Mouse (Mus musculus) cerebellum, adult 2 months (tissue): ENCODE results near the gene Cse1l. TPM values are rescaled to one million over a fixed set of nuclear protein-coding genes. Genes with fewer than 3 reads are reported as not detected.

Source experiments
- DNase-seq, 2 experiments: peaks; one replicate each; pipeline ENCODE4 v3.0.0; 2021
- H3K27ac ChIP-seq: fragments of 200-500 bp; 2 replicates; pipeline ENCODE4 v1.5.1; 2012; ENCODE audit warnings: low read length, control low read depth, inconsistent platforms; ENCODE audit not compliant: insufficient read depth
- H3K27me3 ChIP-seq: fragments of 200-500 bp; 2 replicates; pipeline ENCODE4 v1.6.1; 2012; ENCODE audit warnings: inconsistent platforms, mild to moderate bottlenecking, low read length, moderate library complexity; ENCODE audit not compliant: control insufficient read depth, insufficient read depth
- H3K4me1 ChIP-seq: fragments of 200-500 bp; 2 replicates; pipeline ENCODE4 v1.6.1; 2011; ENCODE audit warnings: low read length; ENCODE audit not compliant: control insufficient read depth, insufficient read depth
- H3K4me3 ChIP-seq: fragments of 200-500 bp; replicated peaks from 2 replicates; pipeline ENCODE3; 2011; ENCODE audit warnings: mild to moderate bottlenecking, low read depth, low read length, control low read depth; ENCODE audit not compliant: insufficient read depth
- CTCF ChIP-seq: fragments of 200-500 bp; IDR thresholded peaks from 2 replicates; pipeline ENCODE4 v1.5.1; 2011; ENCODE audit warnings: low read depth, mild to moderate bottlenecking, control low read depth, low read length, moderate library complexity, borderline replicate concordance; ENCODE audit not compliant: insufficient read depth
- POLR2A ChIP-seq: fragments of 200-500 bp; IDR thresholded peaks from 2 replicates; pipeline ENCODE4 v1.6.1; 2011; ENCODE audit warnings: low read length, control low read depth, borderline replicate concordance; ENCODE audit not compliant: insufficient read depth
- WGBS: fragments of 180-500 bp; shearing (Covaris S2); methylation state at CpG from one replicate; pipeline ENCODE4 v1.1.7; 2018; 5-methylcytosine and 5-hydroxymethylcytosine counted together
- polyA plus RNA-seq: library from polyadenylated mRNA; depleted of rRNA; stranded (reverse); fragments of >200 nt; gene quantifications from 2 replicates; pipeline ENCODE4 v1.2.3, GENCODE M21; 2012

Gene Cse1l
- polyA plus RNA-seq, 1 experiment: 49.9 TPM

DNA sequence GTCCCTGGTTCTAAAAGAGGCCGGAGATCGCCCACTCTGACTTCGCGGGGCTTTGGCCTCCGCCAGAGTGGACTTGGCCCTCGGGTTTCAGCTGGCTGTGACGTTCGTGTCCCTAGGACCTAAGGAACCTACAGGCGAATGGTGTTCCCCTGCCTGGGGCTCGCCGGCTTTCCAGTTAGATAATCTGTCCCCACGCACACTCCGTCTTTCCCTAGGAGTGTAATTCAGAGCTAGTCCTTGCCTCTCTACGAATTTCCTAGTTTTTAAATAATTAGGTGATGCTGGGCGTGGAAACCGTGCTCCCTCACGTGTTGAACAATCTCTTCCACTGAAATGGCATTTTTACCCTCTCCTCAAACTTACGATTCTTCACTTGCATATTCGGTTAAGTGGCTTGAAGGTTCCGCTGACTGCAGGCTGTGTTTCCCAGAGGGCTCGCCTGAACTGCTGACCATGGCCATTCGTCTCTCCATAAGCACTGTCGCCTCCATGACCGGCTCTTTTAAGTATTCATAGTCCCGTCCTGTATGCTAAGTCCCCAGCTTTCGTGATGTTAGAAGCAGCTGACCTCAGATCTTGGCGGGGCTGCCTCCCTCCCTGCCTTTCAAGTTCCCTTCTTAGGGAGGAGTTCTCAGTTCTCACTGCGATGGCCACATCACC is 813 bp downstream of the Cse1l start:
- Histone ChIP-seq H3K27me3 (no peaks in the 10 kb centered on the region), H3K27ac (peak overlapping the region; percentile 26; the same call in 1 of the 2 replicates), H3K4me1 (peaks cover 3% of the 10 kb centered on the region; the same call in 1 of the 2 replicates), H3K4me3 (peak overlapping the region; percentile 72)
- TF ChIP-seq CTCF (no peak), POLR2A (no peak)
- peak in 1 of 2 experiments; percentile 27 for DNase-seq
- under 1% methylated on average over 28 of the region's 28 CpGs for WGBS

GRCm38 (mm10) chr2:166909729-166910128 is 3.9 kb downstream of the Cse1l start:
- DNase-seq: no peak
- Histone ChIP-seq H3K4me1 (peaks cover 3% of the 10 kb centered on the region; the same call in 1 of the 2 replicates), H3K27me3 (no peaks in the 10 kb centered on the region), H3K27ac (no peak overlapping the region), H3K4me3 (no peak overlapping the region)
- WGBS: 88% methylated on average over 3 of the region's 3 CpGs
- TF ChIP-seq CTCF: no peak
- TF ChIP-seq POLR2A: no peak

- no peak for DNase-seq
- Histone ChIP-seq H3K27ac (no peak overlapping the region), H3K27me3 (no peaks in the 10 kb centered on the region), H3K4me3 (no peak overlapping the region), H3K4me1 (peaks cover 3% of the 10 kb centered on the region; the same call in 1 of the 2 replicates)
- 96% methylated on average over 8 of the region's 8 CpGs for WGBS
- TF ChIP-seq POLR2A (no peak), CTCF (no peak)
These were observed 4.7 kb downstream of the Cse1l start for GRCm38 (mm10) chr2:166910536-166910935.

- TF ChIP-seq POLR2A: no peak
- DNase-seq: no peak
- Histone ChIP-seq H3K4me1 (no peaks in the 10 kb centered on the region), H3K27me3 (no peaks in the 10 kb centered on the region), H3K27ac (no peak overlapping the region), H3K4me3 (no peak overlapping the region)
- WGBS: 88% methylated on average over 2 of the region's 2 CpGs
These were observed 18.1 kb downstream of the Cse1l start for GRCm38 (mm10) chr2:166923971-166924370.

DNA sequence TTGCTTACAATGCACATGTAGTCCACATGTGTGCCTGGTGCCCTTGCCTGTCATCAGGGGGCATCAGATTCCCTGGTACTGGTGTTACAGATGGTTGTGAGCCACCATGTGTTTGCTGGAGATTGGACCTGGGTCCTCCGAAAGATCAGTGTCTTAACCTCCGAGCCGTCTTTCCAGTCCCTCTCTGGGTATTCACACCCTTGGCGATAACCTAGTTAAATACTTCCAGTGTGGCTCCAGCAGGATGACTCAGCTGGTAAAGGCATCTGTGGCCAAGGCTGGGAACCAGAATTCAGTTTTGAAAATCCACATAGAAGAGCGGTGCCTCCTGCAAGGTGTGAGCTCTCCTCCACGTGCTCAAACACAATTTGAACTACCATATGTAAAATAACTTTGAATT is 28.1 kb downstream of the Cse1l start:
- 34% methylated on average over 6 of the region's 6 CpGs for WGBS
- TF ChIP-seq POLR2A (no peak), CTCF (no peak)

GRCm38 (mm10) chr2:166934416-166934815 is 28.6 kb downstream of the Cse1l start:
- TF ChIP-seq CTCF: no peak
- no peak for TF ChIP-seq POLR2A
- DNase-seq: peak in 1 of 2 experiments; percentile 15
- Histone ChIP-seq H3K27ac (no peak overlapping the region), H3K4me1 (peaks cover 15% of the 10 kb centered on the region), H3K27me3 (no peaks in the 10 kb centered on the region), H3K4me3 (no peak overlapping the region)
- WGBS: 29% methylated on average over 5 of the region's 5 CpGs

More for the DNA sequence above, 28.1 kb downstream of the Cse1l start:
- DNase-seq: peak in 1 of 2 experiments; percentile 29
- no peak overlapping the region for H3K27ac ChIP-seq
- no peaks in the 10 kb centered on the region for H3K27me3 ChIP-seq
- peaks cover 15% of the 10 kb centered on the region for H3K4me1 ChIP-seq
- no peak overlapping the region for H3K4me3 ChIP-seq

GRCm38 (mm10) chr2:166935582-166935981 is 29.7 kb downstream of the Cse1l start:
- no peak for DNase-seq
- Histone ChIP-seq H3K4me1 (peaks cover 15% of the 10 kb centered on the region), H3K27me3 (no peaks in the 10 kb centered on the region), H3K4me3 (no peak overlapping the region), H3K27ac (no peak overlapping the region)
- TF ChIP-seq POLR2A: no peak
- no peak for TF ChIP-seq CTCF
- 84% methylated on average over 7 of the region's 7 CpGs for WGBS

GRCm38 (mm10) chr2:166936166-166936565 is 30.3 kb downstream of the Cse1l start:
- Histone ChIP-seq H3K27me3 (no peaks in the 10 kb centered on the region), H3K27ac (no peak overlapping the region), H3K4me1 (peaks cover 15% of the 10 kb centered on the region), H3K4me3 (no peak overlapping the region)
- no peak for TF ChIP-seq CTCF
- no peak for TF ChIP-seq POLR2A
- peak in 1 of 2 experiments; percentile 51 for DNase-seq
- WGBS: 10% methylated on average over 2 of the region's 2 CpGs
